Mouse (Mus musculus) heart, embryonic 13.5 days (tissue): ENCODE results near the gene Zfp809. TPM values are rescaled to one million over a fixed set of nuclear protein-coding genes. Genes with fewer than 3 reads are reported as not detected.

Experiments
- ATAC-seq: fragments of 200-750 bp; cut with Nextera tagmentation; 2 replicates; pipeline ENCODE4 v1.8.0; 2017; ENCODE audit warnings: moderate TSS enrichment; ENCODE audit not compliant: insufficient number of reproducible peaks, low FRiP score, low TSS enrichment; ENCODE audit errors: extremely low read depth
- H3K27ac ChIP-seq: fragments of 300-500 bp; sonication (generic); replicated peaks from 2 replicates; pipeline ENCODE4 v1.5.1; 2015; ENCODE audit warnings: moderate library complexity, mild to moderate bottlenecking, inconsistent platforms
- H3K27me3 ChIP-seq: fragments of 300-500 bp; sonication (generic); replicated peaks from 2 replicates; pipeline ENCODE4 v1.6.1; 2015; ENCODE audit warnings: mild to moderate bottlenecking, inconsistent platforms
- H3K36me3 ChIP-seq: fragments of 300-500 bp; sonication (generic); 2 replicates; pipeline ENCODE4 v1.6.1; 2015; ENCODE audit warnings: mild to moderate bottlenecking, inconsistent platforms
- H3K4me1 ChIP-seq: fragments of 300-500 bp; sonication (generic); 2 replicates; pipeline ENCODE4 v1.6.1; 2015; ENCODE audit warnings: inconsistent platforms
- H3K4me2 ChIP-seq: fragments of 300-500 bp; sonication (generic); 2 replicates; pipeline ENCODE4 v1.6.1; 2015; ENCODE audit warnings: inconsistent platforms, mild to moderate bottlenecking, moderate library complexity
- H3K4me3 ChIP-seq: fragments of 300-500 bp; sonication (generic); 2 replicates; pipeline ENCODE4 v1.5.1; 2015; ENCODE audit warnings: moderate library complexity, mild to moderate bottlenecking, inconsistent platforms
- H3K9ac ChIP-seq: fragments of 300-500 bp; sonication (generic); 2 replicates; pipeline ENCODE4 v1.6.1; 2015; ENCODE audit warnings: inconsistent platforms, mild to moderate bottlenecking, moderate library complexity
- H3K9me3 ChIP-seq: fragments of 300-500 bp; sonication (generic); 2 replicates; pipeline ENCODE4 v1.6.1; 2016; ENCODE audit warnings: inconsistent platforms
- WGBS: fragments of 180-500 bp; shearing (Covaris S2); methylation state at CpG from one replicate; pipeline ENCODE4 v1.1.7; 2015; ENCODE audit warnings: mixed read lengths; 5-methylcytosine and 5-hydroxymethylcytosine counted together
- polyA plus RNA-seq: library from polyadenylated mRNA; unstranded; fragments of >200 nt; fragmentation: Nextera tagmentation; extraction: Ambion mirVana; gene quantifications from 2 replicates; pipeline ENCODE4 v1.2.1, GENCODE M21; 2015

Gene Zfp809
- polyA plus RNA-seq, 1 experiment from 2014 or later: 16.0 TPM

GRCm38 (mm10) chr9:22226846-22227245 lies 1.3 kb downstream of the Zfp809 start:
- H3K27me3 ChIP-seq: no peaks in the 10 kb centered on the region
- no peak for ATAC-seq
- peaks cover 13% of the 10 kb centered on the region for H3K36me3 ChIP-seq
- no peak overlapping the region for H3K9ac ChIP-seq
- H3K4me2 ChIP-seq: peak overlapping the region; percentile 84
- peaks cover 18% of the 10 kb centered on the region for H3K4me1 ChIP-seq
- peak overlapping the region; percentile 83 for H3K4me3 ChIP-seq
- WGBS: 67% methylated on average over 15 of the region's 15 CpGs
- H3K9me3 ChIP-seq: peaks cover 5% of the 10 kb centered on the region; the same call in 1 of the 2 replicates
- H3K27ac ChIP-seq: peak overlapping the region; percentile 96

GRCm38 (mm10) chr9:22229386-22230026 lies 4.0 kb downstream of the Zfp809 start:
- H3K4me2 ChIP-seq: no peak overlapping the region
- H3K4me3 ChIP-seq: no peak overlapping the region
- 76% methylated on average over 7 of the region's 7 CpGs for WGBS
- no peaks in the 10 kb centered on the region for H3K27me3 ChIP-seq
- H3K4me1 ChIP-seq: peaks cover 27% of the 10 kb centered on the region
- no peak overlapping the region for H3K27ac ChIP-seq
- H3K9ac ChIP-seq: no peak overlapping the region
- no peak for ATAC-seq
- H3K36me3 ChIP-seq: peaks cover 23% of the 10 kb centered on the region
- H3K9me3 ChIP-seq: peaks cover 5% of the 10 kb centered on the region; the same call in 1 of the 2 replicates

DNA sequence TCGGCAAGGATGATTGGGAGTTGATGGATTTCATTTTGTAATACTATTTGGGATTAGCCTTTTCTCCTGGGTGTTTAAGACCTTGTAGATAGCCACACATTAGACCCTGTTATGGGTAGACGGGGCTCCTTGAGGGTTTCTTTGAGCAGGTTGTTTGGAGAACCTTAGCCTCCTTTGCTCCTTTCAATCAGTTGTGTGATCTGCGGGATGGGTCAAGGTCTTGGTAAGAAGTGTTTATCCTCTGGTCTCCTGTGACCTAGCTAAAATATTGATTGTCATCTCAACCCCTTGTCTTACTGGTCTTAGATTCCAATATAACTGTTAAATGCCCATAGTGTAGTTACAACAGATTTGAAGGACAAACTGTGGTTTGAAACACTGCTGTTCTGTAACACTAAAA lies 4.5 kb downstream of the Zfp809 start:
- Histone ChIP-seq H3K4me3 (no peak overlapping the region), H3K9me3 (peaks cover 5% of the 10 kb centered on the region; the same call in 1 of the 2 replicates), H3K9ac (no peak overlapping the region), H3K27ac (no peak overlapping the region), H3K4me1 (peaks cover 27% of the 10 kb centered on the region), H3K4me2 (no peak overlapping the region), H3K27me3 (no peaks in the 10 kb centered on the region), H3K36me3 (peaks cover 29% of the 10 kb centered on the region)
- ATAC-seq: no peak
- 81% methylated on average over 3 of the region's 3 CpGs for WGBS

- no peak overlapping the region for H3K9ac ChIP-seq
- no peaks in the 10 kb centered on the region for H3K27me3 ChIP-seq
- H3K36me3 ChIP-seq: peaks cover 34% of the 10 kb centered on the region
- H3K27ac ChIP-seq: no peak overlapping the region
- H3K9me3 ChIP-seq: peaks cover 5% of the 10 kb centered on the region; the same call in 1 of the 2 replicates
- H3K4me3 ChIP-seq: no peak overlapping the region
- H3K4me2 ChIP-seq: no peak overlapping the region
- no peak for ATAC-seq
- H3K4me1 ChIP-seq: peaks cover 27% of the 10 kb centered on the region
Measured at GRCm38 (mm10) chr9:22230556-22230955, 5.0 kb downstream of the Zfp809 start.

DNA sequence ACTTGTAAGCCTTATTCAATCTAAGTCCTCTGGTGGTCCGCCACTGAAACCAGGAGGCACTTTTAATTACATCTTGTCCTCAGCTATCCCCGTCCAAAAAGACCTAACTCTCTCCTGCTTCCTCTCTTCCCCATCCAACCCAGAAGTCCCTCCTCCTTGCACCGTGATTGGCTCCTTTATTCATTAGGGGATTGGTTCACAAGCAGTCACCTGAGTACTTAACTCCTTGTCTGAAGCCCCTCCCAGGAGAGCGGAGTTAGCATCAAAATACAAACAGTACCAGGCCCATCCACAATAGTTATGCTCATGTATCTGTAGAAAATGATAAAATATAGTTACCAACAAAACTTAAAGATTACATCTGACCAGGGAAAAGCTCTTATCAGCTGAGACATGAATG lies 14.5 kb downstream of the Zfp809 start:
- Histone ChIP-seq H3K4me1 (no peaks in the 10 kb centered on the region), H3K4me2 (no peak overlapping the region), H3K36me3 (peaks cover 98% of the 10 kb centered on the region), H3K9me3 (peaks cover 19% of the 10 kb centered on the region), H3K27ac (no peak overlapping the region), H3K27me3 (no peaks in the 10 kb centered on the region), H3K4me3 (no peak overlapping the region), H3K9ac (no peak overlapping the region)
- WGBS: 91% methylated on average over 4 of the region's 4 CpGs
- ATAC-seq: no peak

GRCm38 (mm10) chr9:22244242-22244641 lies 18.7 kb downstream of the Zfp809 start:
- Histone ChIP-seq H3K4me1 (no peaks in the 10 kb centered on the region), H3K4me3 (no peak overlapping the region), H3K36me3 (peaks cover 98% of the 10 kb centered on the region), H3K27ac (no peak overlapping the region), H3K27me3 (no peaks in the 10 kb centered on the region), H3K9ac (no peak overlapping the region), H3K4me2 (no peak overlapping the region), H3K9me3 (peaks cover 37% of the 10 kb centered on the region)
- WGBS: 87% methylated on average over 2 of the region's 2 CpGs
- no peak for ATAC-seq

GRCm38 (mm10) chr9:22256579-22256978 lies 31.1 kb downstream of the Zfp809 start:
- Histone ChIP-seq H3K9ac (no peak overlapping the region), H3K4me3 (no peak overlapping the region), H3K4me2 (no peak overlapping the region), H3K9me3 (peaks cover 25% of the 10 kb centered on the region), H3K27ac (no peak overlapping the region), H3K36me3 (peaks cover 64% of the 10 kb centered on the region), H3K4me1 (peaks cover 11% of the 10 kb centered on the region), H3K27me3 (no peaks in the 10 kb centered on the region)
- WGBS: 84% methylated on average over 4 of the region's 4 CpGs
- no peak for ATAC-seq

- H3K4me3 ChIP-seq: peak overlapping the region; percentile 83
- ATAC-seq: no peak
- H3K36me3 ChIP-seq: peaks cover 44% of the 10 kb centered on the region
- peaks cover 14% of the 10 kb centered on the region for H3K4me1 ChIP-seq
- H3K27me3 ChIP-seq: no peaks in the 10 kb centered on the region
- H3K27ac ChIP-seq: no peak overlapping the region
- WGBS: 77% methylated on average over 8 of the region's 8 CpGs
- H3K9me3 ChIP-seq: peaks cover 14% of the 10 kb centered on the region
- peak overlapping the region; percentile 81 for H3K4me2 ChIP-seq
- H3K9ac ChIP-seq: peak overlapping the region; percentile 91
Measured at GRCm38 (mm10) chr9:22258784-22259183, 33.3 kb downstream of the Zfp809 start.

GRCm38 (mm10) chr9:22259184-22260091 lies 33.9 kb downstream of the Zfp809 start, which contains the start of gene Zfp599:
Gene Zfp599 (minus strand): TSS chr9:22259895.
- WGBS: under 1% methylated on average over 35 of the region's 35 CpGs
- Histone ChIP-seq H3K27ac (peak within 1 kb of the TSS; percentile 53), H3K9me3 (peaks cover 9% of the 10 kb centered on the region), H3K4me2 (peak within 1 kb of the TSS; percentile 81), H3K4me1 (peaks cover 14% of the 10 kb centered on the region), H3K4me3 (peak within 1 kb of the TSS; percentile 83), H3K9ac (peak within 1 kb of the TSS; percentile 91), H3K27me3 (no peaks in the 10 kb centered on the region), H3K36me3 (peaks cover 38% of the 10 kb centered on the region)
- peak; percentile 75 for ATAC-seq

GRCm38 (mm10) chr9:22260092-22260422 lies 34.5 kb downstream of the Zfp809 start:
- H3K4me3 ChIP-seq: peak overlapping the region; percentile 83
- peak overlapping the region; percentile 64 for H3K9ac ChIP-seq
- peaks cover 7% of the 10 kb centered on the region for H3K9me3 ChIP-seq
- no peak overlapping the region for H3K27ac ChIP-seq
- peaks cover 14% of the 10 kb centered on the region for H3K4me1 ChIP-seq
- no peak for ATAC-seq
- WGBS: 30% methylated on average over 3 of the region's 3 CpGs
- peak overlapping the region; percentile 81 for H3K4me2 ChIP-seq
- no peaks in the 10 kb centered on the region for H3K27me3 ChIP-seq
- peaks cover 32% of the 10 kb centered on the region for H3K36me3 ChIP-seq

- 68% methylated on average over 1 of the region's 1 CpGs for WGBS
Measured at GRCm38 (mm10) chr9:22261594-22261993, 36.1 kb downstream of the Zfp809 start.

More at GRCm38 (mm10) chr9:22261594-22261993, 36.1 kb downstream of the Zfp809 start:
- Histone ChIP-seq H3K4me1 (peaks cover 14% of the 10 kb centered on the region), H3K4me2 (no peak overlapping the region), H3K27me3 (no peaks in the 10 kb centered on the region), H3K9me3 (peaks cover 4% of the 10 kb centered on the region; the same call in 1 of the 2 replicates), H3K27ac (no peak overlapping the region), H3K36me3 (peaks cover 16% of the 10 kb centered on the region), H3K9ac (no peak overlapping the region), H3K4me3 (no peak overlapping the region)
- ATAC-seq: no peak
